Mouse (Mus musculus): ENCODE measurements at regions not wholly inside any gene's neighbourhood (a gene's known extent, or its start where the extent isn't known, plus 50 kb on each side); places are given as distances from the start of the nearest gene placed in this dataset.

GRCm38 (mm10) chr12:77022538-77022937 lies 60.5 kb upstream of the Max start:
- TF ChIP-seq CTCF (IDR thresholded peaks at IDR 0.05; ENCODE audit: low read depth, low read length) (no peak), POLR2A (IDR thresholded peaks at IDR 0.05; ENCODE audit: extremely low read depth, insufficient read depth, low read length) (no peak)
